Mouse (Mus musculus) inflammation-experienced regulatory T-cells, adult 16 weeks (primary cell): ENCODE results near the gene Sppl2a. TPM values are rescaled to one million over a fixed set of nuclear protein-coding genes. Genes with fewer than 3 reads are reported as not detected.

Experiments used
- polyA plus RNA-seq: library from polyadenylated mRNA; unstranded; fragments of 100-300 nt; shearing (Covaris generic); gene quantifications from one replicate; pipeline ENCODE4 v1.2.1, GENCODE M21; 2017

The Sppl2a gene
- polyA plus RNA-seq = 77.4 TPM

DNA sequence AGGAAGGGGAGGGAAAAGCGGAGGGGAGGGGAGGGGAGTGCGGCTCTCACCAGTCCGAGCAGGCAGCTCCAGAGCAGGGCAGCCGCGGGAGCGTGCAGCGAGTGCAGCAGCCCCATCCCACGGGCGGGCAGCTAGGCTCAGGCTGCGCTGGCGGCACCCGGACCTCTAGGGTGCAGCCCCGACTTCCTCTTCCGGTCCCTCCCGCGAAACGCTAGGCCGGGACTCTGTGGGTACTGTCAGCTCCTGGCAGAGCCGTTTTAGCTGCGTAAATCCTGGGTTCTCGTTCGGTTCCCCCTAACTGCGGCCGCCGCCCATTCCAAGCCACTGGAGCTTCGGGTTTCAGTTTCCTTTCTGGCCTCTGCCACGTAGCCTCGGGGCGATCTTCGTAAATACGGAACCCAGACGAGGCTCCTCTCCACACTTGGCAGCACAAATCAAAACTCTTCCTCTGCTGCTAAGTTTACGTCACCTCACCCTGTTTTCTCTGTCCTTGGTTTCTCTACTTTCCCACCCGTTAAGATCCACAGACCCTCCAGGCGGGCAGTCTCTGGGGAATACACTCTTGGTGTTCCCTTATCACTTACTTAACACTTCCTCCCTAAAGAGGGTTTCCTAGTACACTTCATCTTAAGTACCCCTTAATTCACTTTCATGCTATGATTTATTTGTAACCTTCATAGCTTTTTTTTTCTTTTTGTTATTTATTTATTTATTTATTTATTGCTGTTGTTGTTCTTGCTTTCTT, at the start of gene Sppl2a:
Sppl2a (minus strand) TSS at position 339 of the 745 bp plus-strand sequence.

DNA sequence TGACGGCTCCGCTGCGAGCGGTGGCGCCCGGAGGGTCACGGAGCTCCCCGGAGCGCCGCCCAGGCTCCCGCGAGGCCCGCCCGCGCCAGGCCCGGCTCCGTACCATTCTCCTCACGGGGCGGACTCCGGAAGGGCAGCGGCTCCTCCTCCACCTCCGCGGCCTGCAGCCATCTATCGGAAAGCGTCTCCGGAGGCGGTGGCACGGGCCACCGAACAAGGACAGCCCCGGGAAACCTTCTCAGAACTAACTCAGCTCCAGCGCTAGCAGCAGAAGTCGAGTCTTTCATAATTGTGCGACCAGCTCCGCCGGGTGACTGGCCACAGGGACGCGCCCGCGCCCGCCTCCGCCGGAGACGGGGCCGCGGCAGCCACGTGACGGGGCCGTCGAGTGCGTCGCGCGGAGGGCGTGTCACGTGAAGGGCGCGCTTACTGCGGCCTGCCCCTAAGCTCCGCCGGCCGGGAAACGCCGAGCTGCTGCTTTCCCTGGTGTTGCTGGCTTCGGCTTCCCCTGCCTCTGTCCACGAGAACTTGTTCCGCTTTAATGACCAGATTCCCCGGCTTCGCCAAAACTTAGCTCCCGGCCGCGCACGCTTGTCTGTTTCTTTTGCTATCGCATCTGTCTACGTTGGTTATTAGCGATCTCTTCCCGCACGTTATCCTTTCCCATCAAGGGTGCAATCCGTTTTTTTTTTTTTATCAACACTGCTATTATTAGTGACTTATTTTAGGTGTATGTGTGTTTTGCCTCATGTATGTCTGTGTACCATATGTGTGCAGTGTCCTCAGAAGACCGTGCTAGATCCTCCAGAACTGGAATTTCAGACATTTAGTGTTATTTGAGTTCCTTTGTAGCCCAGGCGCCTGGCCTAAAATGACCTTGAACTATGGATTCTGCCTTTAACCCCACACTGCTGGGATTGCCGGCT, 56.9 kb downstream of the Sppl2a start, which contains the start of gene Trpm7:
Trpm7 (minus strand) TSS at position 360 of the 926 bp plus-strand sequence.

Other genes with a start within 250 kb of the Sppl2a start
- 72.8 TPM for gene Usp8, start 225.9 kb downstream of the Sppl2a start, polyA plus RNA-seq
- gene Usp50, start 149.8 kb downstream of the Sppl2a start, polyA plus RNA-seq = 4.4 TPM
- 87.6 TPM for gene Trpm7, start 57.0 kb downstream of the Sppl2a start, polyA plus RNA-seq
- 22.7 TPM for gene Ap4e1, start 75.5 kb upstream of the Sppl2a start, polyA plus RNA-seq
- 78.6 TPM for gene Blvra, start 137.4 kb upstream of the Sppl2a start, polyA plus RNA-seq
- gene Ncaph, start 200.7 kb upstream of the Sppl2a start, polyA plus RNA-seq = 8.9 TPM
- 8.5 TPM for gene Itpripl1, start 210.2 kb upstream of the Sppl2a start, polyA plus RNA-seq